Mouse (Mus musculus) left cerebral cortex, adult 9 months (tissue): ENCODE data around the gene Cxcl16.
A peak's percentile ranks its signal among the peaks of the same experiment; 100 is the strongest.
"Not testable (repeated sequence)": the region's sequence is repeated elsewhere in the genome, so short reads cannot be mapped to it uniquely, and the experiment has no call there.

Experiments used
- DNase-seq, 2 experiments: peaks; one replicate each; pipeline ENCODE4 v3.0.0; 2022; ENCODE audit warnings: low spot score in 2 of 2

The Cxcl16 gene

DNA sequence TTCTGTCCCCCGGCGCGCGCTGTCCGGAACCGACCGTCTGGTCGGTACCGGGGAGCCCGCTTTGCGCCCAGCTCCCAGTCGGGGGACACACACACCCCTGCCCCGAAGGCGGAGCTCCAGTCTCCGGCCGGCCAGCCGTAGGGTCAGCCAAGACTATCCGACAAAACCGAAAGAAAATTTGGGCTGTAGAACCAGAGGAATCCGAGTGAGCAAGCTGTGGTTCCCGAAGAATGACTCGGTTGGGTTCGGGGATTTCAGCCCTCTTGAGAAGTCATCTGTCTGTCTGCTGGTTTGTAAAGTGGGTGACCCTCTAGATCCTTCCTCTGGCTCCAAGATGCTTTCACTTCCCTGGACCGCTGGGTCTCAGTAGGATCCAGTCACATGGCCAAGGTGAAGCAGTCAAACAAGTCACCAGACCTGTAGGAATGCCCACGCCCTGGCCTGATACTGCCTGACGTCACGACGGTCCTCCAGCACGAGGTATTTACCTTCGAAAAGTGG is at the start of gene Cxcl16:
Gene Cxcl16, minus strand, starts transcription at position 384 of the 501 bp plus-strand sequence.
- no peak for DNase-seq

DNA sequence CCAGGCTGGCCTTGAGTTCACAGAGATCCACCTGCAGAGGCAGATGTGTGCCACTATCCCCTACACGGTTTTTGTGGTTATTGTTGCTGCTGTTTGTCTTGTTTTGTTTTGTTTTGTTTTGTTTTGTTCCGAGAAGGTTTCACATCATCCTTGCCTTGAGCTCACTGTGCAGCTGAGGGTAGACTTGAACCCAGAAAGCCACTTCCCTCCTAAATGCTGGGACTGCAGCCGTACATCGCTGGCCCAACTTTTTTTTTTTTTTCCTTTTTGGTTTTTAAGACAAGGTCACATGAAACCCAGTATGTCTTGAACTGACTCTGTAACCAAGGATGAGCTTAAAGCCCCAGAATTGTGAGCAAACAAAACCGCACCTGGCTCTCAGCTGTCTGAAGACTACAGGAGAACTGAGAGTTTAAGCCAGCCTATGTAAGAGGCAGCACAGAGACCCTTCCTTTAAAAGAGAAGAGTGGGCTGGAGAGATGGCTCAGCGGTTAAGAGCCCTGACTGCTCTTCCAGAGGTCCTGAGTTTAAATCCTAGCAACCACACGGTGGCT is 47.3 kb upstream of the Cxcl16 start:
- no peak for DNase-seq

DNA sequence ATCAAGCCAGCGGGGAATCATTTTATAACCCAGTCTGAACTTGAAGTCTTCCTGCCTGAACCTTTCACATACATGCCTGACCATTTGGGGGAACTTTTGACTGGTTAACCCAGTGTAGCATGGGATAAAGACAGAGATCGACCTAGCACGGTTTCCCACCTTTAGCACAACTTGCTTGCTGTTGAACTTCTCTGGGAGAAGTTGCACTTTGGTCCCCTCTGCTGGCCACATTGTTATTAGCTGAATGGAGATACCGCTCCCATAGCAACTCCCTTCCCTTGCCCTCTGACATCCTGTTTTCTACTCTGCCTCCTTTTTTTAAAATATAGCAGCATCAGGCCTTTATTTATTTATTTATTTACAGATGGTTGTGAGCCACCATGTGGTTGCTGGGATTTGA is 46.6 kb upstream of the Cxcl16 start:
- peak in 1 of 2 experiments; percentile 52 for DNase-seq

DNA sequence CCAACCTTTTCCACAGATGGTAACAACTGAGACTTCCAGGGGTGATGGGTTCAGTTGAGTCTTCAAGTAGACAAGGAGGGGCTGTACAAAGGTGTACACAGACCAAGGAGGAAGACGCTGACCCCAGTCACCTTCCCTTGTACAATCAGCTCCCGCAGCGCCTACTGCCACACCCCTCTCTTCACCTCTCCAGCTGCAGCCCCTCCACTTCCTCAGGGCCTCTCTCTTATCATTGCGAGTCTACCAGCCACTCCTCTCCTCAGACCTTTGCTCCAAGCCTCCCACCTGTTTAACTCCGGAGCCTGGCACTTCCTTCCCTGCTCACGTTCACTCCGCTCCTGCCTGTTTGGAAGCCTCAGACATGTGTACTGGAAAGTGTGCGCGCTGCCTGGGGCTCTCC is 45.2 kb upstream of the Cxcl16 start, which contains the start of gene Tm4sf5:
Gene Tm4sf5, plus strand, starts transcription at position 275 of the 400 bp plus-strand sequence.
- DNase-seq: no peak

DNA sequence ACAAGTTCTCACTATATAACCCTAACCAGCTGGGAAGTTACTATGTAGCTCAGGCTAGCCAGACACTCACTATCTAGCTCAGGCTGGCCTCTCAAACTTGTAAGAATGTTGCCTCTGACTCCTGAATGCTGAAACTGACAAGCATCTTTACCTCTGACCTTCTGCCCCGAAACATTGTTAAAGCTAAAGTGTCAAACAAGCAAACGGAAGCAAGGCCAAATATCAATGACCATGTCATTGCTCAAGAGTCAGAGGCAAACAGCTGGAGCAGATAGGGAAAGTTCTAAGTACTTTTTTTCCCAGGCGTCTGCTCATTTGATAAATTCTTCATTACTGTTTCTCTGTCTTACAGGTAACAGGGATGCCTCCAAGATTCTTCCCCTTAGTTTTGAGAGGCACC is 42.2 kb upstream of the Cxcl16 start:
- DNase-seq: no peak

DNA sequence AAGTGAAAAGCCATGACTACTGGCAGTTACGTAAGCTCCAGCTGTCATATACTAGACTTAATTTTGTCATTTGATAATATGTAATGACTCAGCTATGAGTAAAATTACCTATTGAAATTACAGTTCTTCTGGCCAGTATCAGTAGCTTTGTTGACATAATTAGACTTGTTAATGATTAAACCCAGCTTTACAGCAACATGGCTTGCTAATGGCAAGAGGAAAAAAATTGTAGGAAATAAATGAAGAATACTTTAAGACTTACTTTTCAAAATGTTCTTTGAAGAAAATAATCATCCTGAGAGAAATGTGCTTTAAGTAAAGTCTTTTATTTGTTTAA is 40.7 kb upstream of the Cxcl16 start:
- DNase-seq: no peak

DNA sequence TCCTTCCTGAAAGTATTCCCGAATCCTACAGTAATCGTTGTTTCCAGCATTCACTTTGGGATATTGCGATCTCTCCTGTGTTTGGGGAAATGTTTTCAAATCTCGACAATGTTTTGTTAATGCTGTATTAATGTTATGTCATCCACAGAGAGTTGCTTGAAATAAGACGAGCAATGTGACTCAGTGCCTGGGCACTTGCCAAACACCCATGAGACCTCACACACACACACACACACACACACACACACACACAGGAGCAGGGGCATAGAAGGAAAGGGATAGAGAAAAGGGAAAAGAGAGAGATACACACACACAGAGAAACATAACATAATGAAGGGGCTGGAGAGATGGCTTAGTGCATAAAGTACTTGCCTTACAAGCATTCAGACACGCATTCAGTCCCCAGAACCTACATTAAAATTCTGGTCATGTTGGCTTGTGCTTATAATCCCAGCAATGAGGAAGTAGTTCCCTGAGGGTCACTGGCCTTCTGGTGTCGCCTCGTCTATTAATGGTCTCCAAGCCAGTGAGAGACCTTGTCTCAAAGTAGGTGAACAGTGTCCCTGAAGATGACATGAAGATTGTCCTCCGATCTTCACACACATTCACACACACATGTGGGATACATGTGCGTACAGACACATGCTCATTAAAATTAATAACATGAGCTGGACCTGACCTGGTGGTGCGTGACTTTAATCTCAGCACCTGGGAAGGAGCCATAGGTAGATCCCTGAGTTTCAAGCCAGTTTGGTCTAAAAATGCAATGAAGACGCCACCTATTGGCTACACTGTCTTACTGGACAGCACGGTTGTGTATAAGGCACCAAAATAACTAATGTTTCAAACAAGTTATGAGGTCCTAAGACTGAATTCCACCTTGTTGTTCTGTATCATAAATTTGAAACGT is 40.0 kb upstream of the Cxcl16 start:
- DNase-seq: no peak

DNA sequence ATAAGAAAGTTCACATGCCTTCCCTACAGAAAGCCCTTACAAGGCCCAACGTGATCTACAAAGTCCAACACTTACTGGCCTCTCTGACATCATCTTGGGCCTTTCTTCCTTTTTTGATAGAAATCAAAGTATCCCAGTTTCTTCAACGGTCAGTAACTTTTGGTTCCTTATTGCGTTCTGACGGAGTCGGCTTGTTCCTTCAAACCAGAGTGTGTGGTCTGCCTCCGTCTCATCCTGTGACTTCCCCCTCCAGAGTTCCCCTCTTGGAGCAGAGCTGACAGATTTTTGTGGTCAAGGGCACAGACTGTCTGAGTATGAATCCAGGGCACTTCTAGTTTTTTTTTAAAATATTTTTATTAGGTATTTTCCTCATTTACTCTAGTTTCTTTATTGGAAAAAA is 29.9 kb upstream of the Cxcl16 start:
- DNase-seq: peak in 1 of 2 experiments; percentile 20

DNA sequence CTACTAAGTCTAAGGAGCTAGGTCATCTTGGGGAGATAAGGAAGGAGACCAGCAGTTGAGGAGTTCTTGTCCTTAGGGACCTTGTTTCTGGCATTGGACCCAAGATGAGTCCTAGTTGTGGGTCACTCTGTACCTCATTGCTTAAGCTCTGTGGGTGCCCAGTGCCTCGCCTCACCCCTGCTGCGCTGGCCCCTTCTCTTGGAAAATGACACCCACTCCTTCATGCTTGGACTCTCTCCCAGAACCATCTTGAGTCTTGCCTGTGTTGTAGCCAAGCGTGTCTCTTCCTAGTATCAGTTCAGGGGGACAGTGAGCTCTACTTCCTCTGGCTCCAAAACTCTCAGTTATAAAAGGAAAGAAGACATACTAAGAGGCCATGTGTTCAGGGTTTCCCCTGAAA is 29.4 kb upstream of the Cxcl16 start:
- DNase-seq: peak in 1 of 2 experiments; percentile 28

DNA sequence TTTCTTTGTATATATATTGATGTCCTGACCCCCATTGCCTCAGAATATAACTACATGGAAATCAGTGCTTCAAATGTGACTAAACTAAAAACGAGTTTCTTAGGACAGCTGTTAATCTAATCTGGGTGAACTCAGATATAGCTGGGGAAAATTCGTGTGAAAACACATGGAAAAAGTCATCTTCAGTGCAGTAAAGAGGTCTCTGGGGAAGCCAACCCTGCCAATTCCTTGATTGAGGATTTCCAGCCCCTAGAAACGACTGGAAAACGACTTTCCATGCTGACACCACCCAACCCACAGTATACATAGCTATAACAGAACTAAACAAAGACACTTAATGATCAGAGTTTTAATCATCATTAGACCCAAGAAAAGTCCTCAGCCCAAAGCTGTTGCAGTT is 28.0 kb upstream of the Cxcl16 start:
- DNase-seq: no peak

DNA sequence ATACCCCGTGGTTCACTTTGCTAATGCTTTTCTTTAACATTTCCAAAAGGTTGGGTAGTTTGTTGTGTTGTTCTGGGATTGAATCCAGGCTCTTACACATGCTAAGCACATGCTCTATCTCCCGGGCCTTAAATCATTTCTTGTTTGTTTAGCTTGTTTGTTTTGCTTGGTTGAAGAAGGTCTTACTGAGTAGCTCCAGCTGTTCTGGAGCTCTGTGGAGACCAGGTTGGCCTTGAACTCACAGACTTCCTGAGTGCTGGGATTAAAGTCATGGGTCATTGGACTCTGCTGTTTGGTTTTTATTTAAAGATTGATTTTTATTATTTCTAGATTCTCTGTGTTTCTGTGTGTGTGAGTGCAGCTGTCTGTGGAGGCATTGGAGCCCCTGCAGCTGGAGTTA is 25.7 kb upstream of the Cxcl16 start:
- DNase-seq: no peak

DNA sequence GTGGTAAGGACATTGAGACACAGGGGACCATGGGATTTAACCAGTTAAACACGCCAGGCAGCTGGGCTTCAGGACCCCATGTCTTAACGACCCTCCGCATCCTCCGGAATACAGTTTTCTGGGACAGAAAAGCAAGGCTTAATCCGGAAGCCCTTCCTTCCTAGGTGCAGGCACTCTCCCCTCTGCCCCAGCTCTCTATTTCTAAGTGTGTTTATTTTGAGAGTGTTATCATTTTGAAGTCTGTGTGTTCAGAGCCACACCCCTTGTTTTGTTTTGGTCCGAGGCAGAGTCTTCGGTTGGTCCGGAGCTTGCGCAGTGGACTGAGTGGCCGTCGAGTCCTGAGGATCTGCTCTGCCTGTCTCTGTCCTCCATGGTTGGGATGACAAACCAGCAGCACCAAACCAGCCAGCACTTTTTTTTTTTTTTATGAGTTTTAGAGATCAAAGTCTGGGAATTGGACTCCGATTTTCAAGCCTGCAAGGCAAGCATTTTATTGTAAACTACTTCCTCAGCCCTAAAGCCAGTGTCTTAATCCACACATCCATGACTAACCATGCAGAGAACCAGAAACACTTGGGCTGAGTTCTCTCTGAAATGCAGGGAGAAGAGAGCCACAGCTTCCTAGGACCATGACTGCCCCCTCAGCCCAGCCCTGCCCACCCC is 15.2 kb upstream of the Cxcl16 start:
- DNase-seq: no peak

DNA sequence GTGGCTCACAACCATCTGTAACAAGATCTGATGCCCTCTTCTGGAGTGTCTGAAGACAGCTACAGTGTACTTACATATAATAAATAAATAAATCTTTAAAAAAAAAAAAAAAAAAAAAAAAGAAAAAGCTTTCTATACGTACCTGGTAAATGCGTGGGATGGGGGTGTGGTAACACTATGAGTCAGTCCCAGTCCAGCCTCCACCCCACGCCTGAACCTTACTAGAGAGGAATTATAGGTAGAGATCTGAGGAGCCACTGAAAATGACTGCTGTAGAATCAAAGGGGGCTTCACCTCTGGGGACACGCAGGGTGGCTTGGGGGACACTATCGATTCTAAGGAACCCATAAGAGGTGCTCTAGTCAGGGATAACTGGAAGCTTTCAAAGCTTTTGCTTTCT is 13.5 kb upstream of the Cxcl16 start:
- DNase-seq: not testable (repeated sequence)

DNA sequence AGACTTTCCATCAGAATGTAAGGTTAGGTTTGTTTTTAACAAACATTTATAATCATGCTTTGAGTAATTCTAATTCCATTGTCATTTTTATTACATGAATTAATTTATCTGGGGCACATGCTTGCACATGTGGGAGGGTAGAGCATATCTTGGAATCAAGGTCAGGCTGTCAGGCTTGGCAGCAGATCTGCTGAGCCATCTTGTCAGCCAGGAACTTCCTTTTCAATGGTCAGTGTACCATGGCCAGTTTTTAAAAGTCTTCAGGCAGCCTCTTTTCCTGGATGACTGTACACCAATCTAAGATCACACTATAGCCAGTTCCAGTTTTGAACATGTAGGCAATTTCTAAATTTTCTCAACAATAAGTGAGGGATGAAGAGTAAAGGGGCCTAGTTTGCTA is 12.9 kb upstream of the Cxcl16 start:
- DNase-seq: no peak

DNA sequence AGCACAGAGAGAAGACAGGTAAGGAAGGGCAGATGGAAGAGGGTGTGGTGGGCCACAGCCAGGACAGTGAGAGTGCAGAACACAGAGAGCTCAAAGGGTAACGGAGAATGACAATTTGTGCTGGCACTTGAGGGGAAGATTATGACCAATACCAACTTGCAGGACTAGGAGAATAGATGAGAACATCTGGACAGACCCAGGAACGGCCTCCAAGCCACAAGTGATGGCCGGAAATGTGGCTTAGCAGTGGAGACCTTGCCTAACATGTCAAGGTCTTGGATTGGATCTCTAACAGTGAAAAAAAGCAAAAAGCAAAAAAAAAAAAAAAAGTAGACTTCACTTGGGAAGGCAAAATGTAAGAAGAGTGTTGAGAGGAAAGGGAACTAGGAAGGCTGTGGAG is 10.0 kb upstream of the Cxcl16 start:
- no peak for DNase-seq

DNA sequence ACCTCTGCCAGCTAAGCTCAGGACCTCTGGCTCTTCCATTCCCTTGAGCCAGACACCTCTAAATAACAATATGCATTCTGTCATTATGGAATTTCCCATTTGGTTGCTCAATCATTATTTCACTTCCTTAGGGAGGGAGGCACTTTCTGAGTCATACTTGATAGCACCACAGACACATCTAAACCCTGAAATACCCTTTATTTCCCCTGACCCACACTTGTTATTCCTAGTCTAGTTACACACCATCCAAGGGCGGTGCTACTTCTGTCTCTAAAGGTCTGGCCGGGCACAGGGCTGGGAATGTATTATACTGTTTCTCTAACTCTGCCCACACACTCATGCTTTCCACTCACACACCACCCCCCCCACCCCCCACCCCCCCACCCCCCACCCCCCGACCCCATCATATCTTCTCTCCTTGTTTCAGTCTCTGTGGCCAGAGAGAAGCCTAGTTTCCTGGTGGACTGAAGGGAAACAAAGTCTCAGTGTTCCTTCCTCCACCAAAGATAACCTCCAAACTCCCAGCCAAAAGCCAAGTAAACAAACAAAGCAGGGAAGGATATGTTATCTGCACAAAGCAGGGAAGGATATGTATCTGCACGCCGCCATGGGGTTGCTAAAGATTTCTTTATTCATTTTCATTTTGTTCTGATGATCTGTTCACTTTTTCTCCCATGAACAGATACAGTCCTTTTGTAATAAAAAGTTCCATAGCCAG is 8.3 kb upstream of the Cxcl16 start:
- DNase-seq: no peak

DNA sequence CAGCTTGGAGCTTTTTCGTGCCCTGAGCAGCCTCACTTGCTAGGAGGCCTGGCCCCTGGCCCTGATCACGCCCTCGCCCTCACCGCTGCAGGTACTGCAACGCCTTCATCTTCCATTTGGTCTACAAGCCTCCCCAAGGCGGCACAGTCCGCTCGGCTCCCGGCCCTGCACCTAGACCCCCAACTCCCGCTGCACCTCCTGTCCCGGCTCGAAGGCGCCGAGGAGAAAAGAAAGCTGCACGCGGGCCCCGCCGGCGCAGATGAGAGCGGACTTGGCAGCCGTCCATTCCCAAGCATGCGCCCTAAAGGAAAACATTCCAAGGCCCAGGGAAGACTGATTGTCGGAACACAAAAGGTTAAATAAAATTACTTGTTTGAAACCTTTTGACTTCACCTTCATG is 6.0 kb upstream of the Cxcl16 start:
- DNase-seq: no peak

DNA sequence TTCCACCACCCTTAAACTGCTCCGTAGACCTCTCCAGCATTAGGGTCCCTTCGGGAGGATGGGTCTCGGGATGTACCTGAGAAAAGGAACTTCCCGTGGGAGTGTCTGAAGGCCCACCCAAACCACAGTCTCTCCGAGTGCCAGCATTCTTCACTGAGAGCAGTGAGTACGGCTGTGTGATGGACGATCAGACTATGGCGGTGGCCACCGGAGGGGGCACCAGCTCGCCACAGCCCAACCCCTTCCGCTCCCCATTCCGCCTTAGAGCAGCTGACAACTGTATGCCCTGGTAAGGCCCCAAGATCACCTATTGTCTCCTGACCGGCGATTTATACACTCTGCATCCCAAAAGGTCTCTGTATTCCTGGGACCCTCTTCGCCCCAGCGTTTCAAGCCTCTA is 5.4 kb upstream of the Cxcl16 start:
- DNase-seq: no peak

DNA sequence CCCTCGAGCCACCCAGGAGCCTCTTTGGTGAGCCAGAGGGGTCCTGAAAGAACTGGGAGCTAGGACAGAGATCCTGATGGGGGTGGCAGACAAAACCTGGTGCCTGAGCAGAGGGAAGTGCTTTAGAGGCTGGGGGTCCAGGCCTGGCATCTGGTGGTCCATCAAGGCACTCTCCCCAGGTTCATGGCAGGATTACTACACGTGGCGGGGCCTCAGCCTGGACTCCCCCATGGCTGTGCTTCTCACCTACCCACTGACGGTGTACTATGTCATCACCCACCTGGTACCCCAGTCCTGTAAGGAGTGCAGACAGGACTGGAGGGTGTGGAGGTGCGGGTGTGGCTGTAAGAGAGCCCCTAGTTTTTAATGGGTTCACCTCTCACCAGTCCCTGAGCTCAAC is 4.2 kb upstream of the Cxcl16 start:
- DNase-seq: no peak

DNA sequence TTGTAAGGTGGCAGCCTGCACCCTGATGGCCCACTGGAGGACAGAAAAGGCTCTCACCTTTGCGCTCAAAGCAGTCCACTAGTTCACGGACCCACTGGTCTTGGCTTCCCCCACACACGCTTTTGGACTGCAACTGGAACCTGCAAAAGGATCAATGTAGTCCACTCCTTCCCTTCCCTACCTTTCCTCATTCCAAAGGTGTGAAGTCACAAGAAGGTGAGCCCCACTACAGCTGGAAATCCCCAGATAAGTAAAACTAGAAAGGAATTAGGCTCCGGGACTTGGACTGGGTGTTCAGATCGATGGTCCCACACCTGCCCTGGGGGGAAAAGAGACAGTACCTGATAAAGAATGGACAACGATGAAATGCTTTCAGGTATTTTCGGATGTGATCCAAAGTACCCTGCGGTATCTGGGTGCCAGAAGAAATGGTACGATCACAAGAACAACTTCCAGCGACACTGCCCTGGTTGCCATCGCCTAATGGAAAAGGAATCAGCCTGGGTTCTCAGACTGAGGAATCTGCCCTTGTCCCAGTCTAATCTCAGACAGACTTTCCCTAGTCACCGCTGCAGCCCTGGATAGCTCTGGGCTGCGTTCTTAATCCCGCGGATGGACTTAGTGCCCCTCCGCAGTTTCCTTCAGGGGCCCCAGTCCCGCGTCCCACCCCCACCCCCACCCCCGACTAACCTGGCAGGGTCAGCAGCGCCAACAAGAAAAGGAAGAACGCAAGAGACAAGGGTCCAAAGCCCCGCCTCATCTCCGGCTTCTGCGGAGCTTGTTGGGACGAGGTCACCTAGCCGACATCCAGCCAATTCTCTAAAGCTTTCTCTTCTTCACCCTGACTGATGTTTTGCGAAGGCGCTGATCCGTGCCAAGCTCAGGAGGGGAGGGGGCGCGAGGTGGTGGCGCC is 840 bp downstream of the Cxcl16 start, which contains the start of gene Zmynd15:
Gene Zmynd15, plus strand, starts transcription at position 746 of the 913 bp plus-strand sequence.
- no peak for DNase-seq
